Mouse (Mus musculus): ENCODE measurements around the gene Zfp143. TPM values are rescaled to one million over a fixed set of nuclear protein-coding genes. Genes with fewer than 3 reads are reported as not detected.
"Not testable (repeated sequence)": the region's sequence is repeated elsewhere in the genome, so short reads cannot be mapped to it uniquely, and the experiment has no call there.

Gene Zfp143
- polyA plus RNA-seq, 1 experiment from 2014 or later: 23.1 TPM

- not testable (repeated sequence) for H3K27ac ChIP-seq (ENCODE audit: low read length); H3K4me2 ChIP-seq (ENCODE audit: low read length); H3K4me3 ChIP-seq (replicated peaks; ENCODE audit: low read length); H3K27me3 ChIP-seq (replicated peaks; ENCODE audit: control insufficient read depth, insufficient read depth, low read length); ATAC-seq; H3K9ac ChIP-seq (replicated peaks; ENCODE audit: low read depth, low read length); H3K9me3 ChIP-seq (ENCODE audit: control insufficient read depth, low read length)
- Histone ChIP-seq H3K36me3 (ENCODE audit: control insufficient read depth, insufficient read depth) (peaks cover 16% of the 10 kb centered on the region), H3K4me1 (replicated peaks; ENCODE audit: control insufficient read depth, insufficient read depth, low read length) (peaks cover 15% of the 10 kb centered on the region)
- WGBS: 91% methylated on average over 2 of the region's 2 CpGs
Observed at GRCm38 (mm10) chr7:110057723-110058122, 3.3 kb upstream of the Zfp143 start.

GRCm38 (mm10) chr7:110059092-110059785 lies 1.8 kb upstream of the Zfp143 start:
- WGBS: 84% methylated on average over 12 of the region's 12 CpGs
- H3K36me3 ChIP-seq (ENCODE audit: control insufficient read depth, insufficient read depth): peaks cover 11% of the 10 kb centered on the region; the same call in 1 of the 2 replicates
- no peak overlapping the region for H3K4me3 ChIP-seq (replicated peaks; ENCODE audit: low read length)
- ATAC-seq: no peak
- H3K9me3 ChIP-seq (ENCODE audit: control insufficient read depth, low read length): no peaks in the 10 kb centered on the region
- H3K27ac ChIP-seq (ENCODE audit: low read length): peak overlapping the region; percentile 41; the same call in 1 of the 2 replicates
- H3K4me1 ChIP-seq (replicated peaks; ENCODE audit: control insufficient read depth, insufficient read depth, low read length): peaks cover 21% of the 10 kb centered on the region
- H3K9ac ChIP-seq (replicated peaks; ENCODE audit: low read depth, low read length): no peak overlapping the region
- H3K4me2 ChIP-seq (ENCODE audit: low read length): no peak overlapping the region
- no peaks in the 10 kb centered on the region for H3K27me3 ChIP-seq (replicated peaks; ENCODE audit: control insufficient read depth, insufficient read depth, low read length)

- Histone ChIP-seq H3K4me3 (replicated peaks; ENCODE audit: low read length) (peak overlapping the region; percentile 70), H3K36me3 (ENCODE audit: control insufficient read depth, insufficient read depth) (peaks cover 6% of the 10 kb centered on the region; the same call in 1 of the 2 replicates), H3K9ac (replicated peaks; ENCODE audit: low read depth, low read length) (peak overlapping the region; percentile 99), H3K27me3 (replicated peaks; ENCODE audit: control insufficient read depth, insufficient read depth, low read length) (no peaks in the 10 kb centered on the region), H3K4me2 (ENCODE audit: low read length) (peak overlapping the region; percentile 91), H3K4me1 (replicated peaks; ENCODE audit: control insufficient read depth, insufficient read depth, low read length) (peaks cover 21% of the 10 kb centered on the region), H3K27ac (ENCODE audit: low read length) (peak overlapping the region; percentile 99), H3K9me3 (ENCODE audit: control insufficient read depth, low read length) (no peaks in the 10 kb centered on the region)
- 19% methylated on average over 5 of the region's 5 CpGs for WGBS
- no peak for ATAC-seq
Observed at GRCm38 (mm10) chr7:110060106-110060668, 830 bp upstream of the Zfp143 start.

DNA sequence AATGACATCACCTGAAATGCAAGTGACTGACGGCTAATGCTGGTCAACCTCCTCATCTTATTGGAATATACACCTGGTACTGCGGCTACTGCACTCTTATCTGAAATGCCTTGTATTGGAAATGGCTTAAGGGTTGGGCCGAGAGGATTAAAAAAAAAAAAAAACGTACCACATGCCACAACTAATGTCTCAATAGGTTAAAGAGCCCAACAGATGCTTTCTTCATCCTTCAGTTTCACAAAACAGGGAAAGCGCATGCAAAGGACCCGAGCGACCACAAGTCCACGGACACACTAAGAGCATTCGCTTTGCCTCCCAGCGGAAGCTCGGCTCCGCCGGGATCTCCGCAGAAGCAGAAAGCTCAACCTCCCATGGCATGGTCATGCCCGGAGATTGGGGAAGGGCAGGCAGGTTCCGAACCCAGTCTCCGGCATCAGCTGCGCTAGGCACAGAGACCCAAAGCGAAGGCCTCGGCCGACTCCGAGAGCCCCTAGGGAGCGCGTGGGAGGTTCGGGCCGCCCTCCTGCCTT lies 283 bp upstream of the Zfp143 start:
- H3K36me3 ChIP-seq (ENCODE audit: control insufficient read depth, insufficient read depth): peaks cover 6% of the 10 kb centered on the region; the same call in 1 of the 2 replicates
- H3K4me3 ChIP-seq (replicated peaks; ENCODE audit: low read length): peak overlapping the region; percentile 70
- H3K27me3 ChIP-seq (replicated peaks; ENCODE audit: control insufficient read depth, insufficient read depth, low read length): no peaks in the 10 kb centered on the region
- ATAC-seq: peak; percentile 13
- H3K4me2 ChIP-seq (ENCODE audit: low read length): peak overlapping the region; percentile 91
- WGBS: under 1% methylated on average over 26 of the region's 26 CpGs
- peaks cover 21% of the 10 kb centered on the region for H3K4me1 ChIP-seq (replicated peaks; ENCODE audit: control insufficient read depth, insufficient read depth, low read length)
- H3K9ac ChIP-seq (replicated peaks; ENCODE audit: low read depth, low read length): peak overlapping the region; percentile 99
- H3K9me3 ChIP-seq (ENCODE audit: control insufficient read depth, low read length): no peaks in the 10 kb centered on the region
- peak overlapping the region; percentile 99 for H3K27ac ChIP-seq (ENCODE audit: low read length)

DNA sequence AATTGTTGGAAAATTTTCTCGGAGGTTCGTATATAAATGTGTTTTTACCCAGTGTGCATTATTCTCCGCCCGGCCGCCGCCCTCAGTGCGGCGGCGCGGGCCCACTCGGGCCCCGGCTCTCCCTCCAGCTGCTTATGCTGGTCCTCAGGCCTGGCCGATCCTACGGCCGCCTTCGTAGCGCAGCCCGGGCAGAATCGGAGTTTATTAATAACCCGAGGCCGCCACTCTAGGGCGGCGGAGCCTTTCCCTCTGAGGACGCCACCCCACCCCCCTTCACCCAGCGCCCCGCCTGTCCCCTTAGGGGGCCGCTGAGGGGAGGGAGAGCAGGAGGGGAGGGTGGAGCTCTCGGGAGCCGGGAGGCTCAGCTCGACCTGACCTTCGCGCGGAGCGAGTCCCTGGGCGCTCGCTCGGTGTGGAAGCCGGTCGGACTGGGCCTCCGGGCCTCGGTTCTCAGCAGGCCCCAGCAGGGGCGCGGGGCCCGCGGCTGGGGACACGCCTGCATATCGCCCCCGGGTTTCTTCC lies 796 bp downstream of the Zfp143 start:
- H3K4me2 ChIP-seq (ENCODE audit: low read length): peak overlapping the region; percentile 51
- peaks cover 21% of the 10 kb centered on the region for H3K4me1 ChIP-seq (replicated peaks; ENCODE audit: control insufficient read depth, insufficient read depth, low read length)
- under 1% methylated on average over 48 of the region's 48 CpGs for WGBS
- H3K4me3 ChIP-seq (replicated peaks; ENCODE audit: low read length): peak overlapping the region; percentile 84
- no peaks in the 10 kb centered on the region for H3K9me3 ChIP-seq (ENCODE audit: control insufficient read depth, low read length)
- no peaks in the 10 kb centered on the region for H3K27me3 ChIP-seq (replicated peaks; ENCODE audit: control insufficient read depth, insufficient read depth, low read length)
- peak; percentile 66 for ATAC-seq
- peak overlapping the region; percentile 99 for H3K9ac ChIP-seq (replicated peaks; ENCODE audit: low read depth, low read length)
- H3K27ac ChIP-seq (ENCODE audit: low read length): peak overlapping the region; percentile 100
- peaks cover 6% of the 10 kb centered on the region; the same call in 1 of the 2 replicates for H3K36me3 ChIP-seq (ENCODE audit: control insufficient read depth, insufficient read depth)

GRCm38 (mm10) chr7:110063731-110064130 lies 2.7 kb downstream of the Zfp143 start:
- Histone ChIP-seq H3K4me3 (replicated peaks; ENCODE audit: low read length) (no peak overlapping the region), H3K4me2 (ENCODE audit: low read length) (no peak overlapping the region), H3K27ac (ENCODE audit: low read length) (no peak overlapping the region), H3K9me3 (ENCODE audit: control insufficient read depth, low read length) (no peaks in the 10 kb centered on the region), H3K36me3 (ENCODE audit: control insufficient read depth, insufficient read depth) (no peaks in the 10 kb centered on the region), H3K9ac (replicated peaks; ENCODE audit: low read depth, low read length) (no peak overlapping the region), H3K27me3 (replicated peaks; ENCODE audit: control insufficient read depth, insufficient read depth, low read length) (no peaks in the 10 kb centered on the region), H3K4me1 (replicated peaks; ENCODE audit: control insufficient read depth, insufficient read depth, low read length) (peaks cover 21% of the 10 kb centered on the region)
- WGBS: 98% methylated on average over 9 of the region's 9 CpGs
- ATAC-seq: no peak

DNA sequence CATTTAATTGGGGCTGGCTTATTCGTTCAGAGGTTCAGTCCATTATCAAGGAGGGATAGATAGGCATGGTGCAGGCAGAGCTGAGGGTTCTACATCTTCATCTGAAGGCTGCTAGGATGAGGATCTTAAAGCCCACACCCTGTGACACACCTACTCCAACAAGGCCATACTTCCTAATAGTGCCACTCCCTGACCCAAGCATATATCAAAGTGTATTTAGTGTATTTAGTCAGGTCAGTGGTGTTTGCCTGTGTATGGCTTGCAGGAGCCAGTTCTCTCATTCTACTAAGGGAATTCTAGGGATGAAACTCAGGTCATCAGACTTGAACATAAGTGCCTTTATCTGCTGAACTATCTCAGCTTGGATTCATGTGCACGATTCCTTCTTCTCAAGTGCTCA lies 8.1 kb downstream of the Zfp143 start:
- H3K27ac ChIP-seq (ENCODE audit: low read length): no peak overlapping the region
- H3K9me3 ChIP-seq (ENCODE audit: control insufficient read depth, low read length): no peaks in the 10 kb centered on the region
- H3K36me3 ChIP-seq (ENCODE audit: control insufficient read depth, insufficient read depth): peaks cover 12% of the 10 kb centered on the region
- WGBS: 89% methylated on average over 2 of the region's 2 CpGs
- H3K4me3 ChIP-seq (replicated peaks; ENCODE audit: low read length): no peak overlapping the region
- H3K4me2 ChIP-seq (ENCODE audit: low read length): no peak overlapping the region
- no peak overlapping the region for H3K9ac ChIP-seq (replicated peaks; ENCODE audit: low read depth, low read length)
- no peaks in the 10 kb centered on the region for H3K4me1 ChIP-seq (replicated peaks; ENCODE audit: control insufficient read depth, insufficient read depth, low read length)
- no peak for ATAC-seq
- no peaks in the 10 kb centered on the region for H3K27me3 ChIP-seq (replicated peaks; ENCODE audit: control insufficient read depth, insufficient read depth, low read length)

GRCm38 (mm10) chr7:110078168-110078567 lies 17.2 kb downstream of the Zfp143 start:
- Histone ChIP-seq H3K4me1 (replicated peaks; ENCODE audit: control insufficient read depth, insufficient read depth, low read length) (peaks cover under 1% of the 10 kb centered on the region), H3K27me3 (replicated peaks; ENCODE audit: control insufficient read depth, insufficient read depth, low read length) (no peaks in the 10 kb centered on the region), H3K9me3 (ENCODE audit: control insufficient read depth, low read length) (no peaks in the 10 kb centered on the region), H3K36me3 (ENCODE audit: control insufficient read depth, insufficient read depth) (peaks cover 50% of the 10 kb centered on the region), H3K4me2 (ENCODE audit: low read length) (no peak overlapping the region), H3K9ac (replicated peaks; ENCODE audit: low read depth, low read length) (no peak overlapping the region), H3K4me3 (replicated peaks; ENCODE audit: low read length) (no peak overlapping the region), H3K27ac (ENCODE audit: low read length) (no peak overlapping the region)
- 95% methylated on average over 5 of the region's 5 CpGs for WGBS
- ATAC-seq: no peak

DNA sequence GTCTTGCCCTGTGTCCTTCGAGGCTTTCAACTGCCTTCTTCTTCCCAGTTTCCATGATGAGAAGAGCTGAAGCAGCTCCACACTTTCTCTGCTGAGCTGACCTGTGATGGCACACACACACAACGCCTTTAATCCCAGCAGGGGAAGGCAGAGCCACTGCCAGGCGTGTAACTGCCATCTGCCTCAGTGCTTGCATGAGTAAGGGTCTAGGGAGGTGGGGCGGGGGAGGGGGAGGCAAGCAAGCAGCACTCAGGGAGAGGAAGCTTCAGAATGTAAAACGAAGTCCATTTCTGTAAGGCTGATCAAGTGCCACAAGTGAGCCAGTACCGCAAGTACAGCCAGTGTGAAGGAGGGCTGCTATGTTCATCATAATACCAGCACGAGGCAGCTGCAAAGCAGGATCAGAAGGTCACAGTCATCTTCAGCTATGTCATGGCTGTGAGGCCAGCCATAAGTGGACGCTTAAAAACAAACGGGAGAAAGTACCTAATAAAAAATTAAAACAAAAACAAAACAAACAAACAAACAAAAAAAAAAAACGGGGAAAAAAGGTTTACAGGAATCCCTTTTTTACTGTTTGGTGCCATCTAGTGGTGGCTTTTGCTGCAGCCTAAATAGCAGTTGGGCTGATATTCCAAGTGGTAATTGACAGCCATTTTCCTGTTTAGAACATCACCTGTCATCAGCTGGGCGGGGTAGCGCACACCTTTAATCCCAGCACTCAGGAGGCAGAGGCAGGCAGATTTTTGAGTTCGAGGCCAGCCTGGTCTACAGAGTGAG lies 22.6 kb downstream of the Zfp143 start:
- Histone ChIP-seq H3K9me3 (ENCODE audit: control insufficient read depth, low read length) (no peaks in the 10 kb centered on the region), H3K4me1 (replicated peaks; ENCODE audit: control insufficient read depth, insufficient read depth, low read length) (peaks cover 4% of the 10 kb centered on the region), H3K36me3 (ENCODE audit: control insufficient read depth, insufficient read depth) (peaks cover 45% of the 10 kb centered on the region), H3K27ac (ENCODE audit: low read length) (peak overlapping the region; percentile 54), H3K4me3 (replicated peaks; ENCODE audit: low read length) (no peak overlapping the region), H3K27me3 (replicated peaks; ENCODE audit: control insufficient read depth, insufficient read depth, low read length) (no peaks in the 10 kb centered on the region), H3K9ac (replicated peaks; ENCODE audit: low read depth, low read length) (no peak overlapping the region), H3K4me2 (ENCODE audit: low read length) (no peak overlapping the region)
- 62% methylated on average over 13 of the region's 13 CpGs for WGBS
- ATAC-seq: peak; percentile 72

All from forebrain, embryonic 16.5 days (tissue).